Mouse (Mus musculus) retina, postnatal 1 day (tissue): ENCODE measurements around the gene Usp21.

ENCODE experiments used
- DNase-seq: peaks from one replicate; pipeline ENCODE4 v3.0.0-alpha.2; 2012

Usp21 gene

GRCm38 (mm10) chr1:171239992-171240744 is 47.6 kb downstream of the Usp21 start:
- DNase-seq = no peak

- peak; percentile 65 for DNase-seq
Measured at GRCm38 (mm10) chr1:171238463-171238862, 49.3 kb downstream of the Usp21 start.

DNA sequence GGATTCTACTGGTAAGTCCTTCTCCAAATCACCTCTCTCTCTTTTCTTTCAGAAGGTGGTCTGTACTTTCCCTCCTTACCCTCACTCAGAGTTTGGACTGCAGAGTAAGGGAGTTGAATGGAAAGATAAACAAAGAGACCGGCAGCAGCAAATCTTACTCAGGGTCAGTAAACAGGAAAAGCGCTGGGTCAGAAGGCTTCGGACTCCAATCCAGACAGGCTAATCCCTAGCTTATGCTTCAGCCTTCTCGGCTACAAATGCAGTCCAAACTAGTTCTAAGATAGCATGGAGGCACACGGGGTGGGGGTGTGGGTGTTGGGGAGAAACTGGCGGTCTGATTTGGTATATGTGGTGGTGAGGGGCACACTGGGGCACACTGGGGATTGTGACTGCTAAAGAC is 50.4 kb downstream of the Usp21 start:
- no peak for DNase-seq

GRCm38 (mm10) chr1:171235791-171236190 is 52.0 kb downstream of the Usp21 start:
- no peak for DNase-seq

DNA sequence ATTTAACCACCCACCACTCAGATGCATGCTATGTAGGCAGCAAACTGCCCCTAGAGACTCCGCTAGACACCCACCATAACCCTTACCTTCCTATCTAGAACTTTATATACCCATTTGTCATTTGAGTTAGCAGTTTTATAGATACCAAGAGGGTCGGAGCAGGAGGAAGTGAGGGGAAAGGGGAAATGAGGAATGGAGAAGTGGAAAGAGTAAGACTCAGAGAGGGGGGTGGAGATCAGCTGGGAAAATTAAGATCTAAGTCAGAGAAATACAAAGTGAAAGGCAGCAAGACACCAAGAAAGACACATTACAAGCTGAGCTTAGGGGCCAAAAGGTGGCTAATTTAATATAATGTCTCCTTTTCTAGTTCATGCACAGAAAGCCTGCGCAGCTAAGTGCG is 53.3 kb downstream of the Usp21 start:
- DNase-seq = no peak

GRCm38 (mm10) chr1:171234126-171234525 is 53.7 kb downstream of the Usp21 start, which contains the start of gene Fcer1g:
Gene Fcer1g (minus strand): TSS chr1:171234365.
- DNase-seq = no peak

DNA sequence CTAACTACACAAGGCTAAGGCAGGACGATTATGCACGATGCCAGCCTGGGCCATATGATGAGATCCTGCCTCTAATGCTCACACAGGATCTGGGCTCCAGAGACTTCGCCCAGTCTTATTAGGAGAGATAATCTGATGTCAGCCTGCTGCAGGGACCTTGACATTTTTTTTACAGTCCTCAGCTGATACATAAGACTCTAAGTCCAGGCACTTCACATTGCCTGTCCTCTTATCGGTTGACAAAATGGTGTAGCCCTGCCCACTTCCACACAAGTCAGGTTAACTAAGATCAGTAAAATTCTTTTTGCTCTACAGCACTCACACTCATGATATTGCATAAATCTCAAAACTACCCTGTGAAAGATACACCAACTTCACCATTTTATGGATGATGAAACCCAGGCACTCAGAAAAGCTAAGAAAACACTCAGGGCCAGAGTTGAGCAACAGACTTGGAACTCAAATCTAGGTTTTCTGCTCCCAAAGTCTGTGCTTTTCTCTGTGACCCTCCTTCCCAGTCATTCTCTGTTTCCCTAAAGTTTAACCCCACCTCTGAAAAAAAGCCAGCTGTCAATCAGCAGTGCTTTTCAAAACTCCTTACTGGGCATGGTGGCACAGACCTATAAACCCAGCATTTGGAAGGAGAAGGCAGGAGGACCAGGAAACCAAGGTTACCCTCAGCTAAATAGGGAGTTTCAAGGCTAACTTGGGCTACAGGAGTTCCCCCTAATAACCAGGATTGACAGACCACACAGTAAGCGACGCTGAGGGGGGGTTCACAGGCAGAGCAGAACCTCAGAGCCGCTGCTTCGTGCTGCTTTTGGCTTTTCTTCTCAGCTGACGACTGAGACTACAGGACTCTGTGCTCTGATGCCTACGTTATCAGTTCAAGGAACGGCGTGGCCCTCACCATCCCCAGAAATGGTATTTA is 54.7 kb downstream of the Usp21 start:
- peak; percentile 18 for DNase-seq

- no peak for DNase-seq
Measured at GRCm38 (mm10) chr1:171232348-171232747, 55.4 kb downstream of the Usp21 start.
